Mouse (Mus musculus): ENCODE measurements around the gene App.

DNA sequence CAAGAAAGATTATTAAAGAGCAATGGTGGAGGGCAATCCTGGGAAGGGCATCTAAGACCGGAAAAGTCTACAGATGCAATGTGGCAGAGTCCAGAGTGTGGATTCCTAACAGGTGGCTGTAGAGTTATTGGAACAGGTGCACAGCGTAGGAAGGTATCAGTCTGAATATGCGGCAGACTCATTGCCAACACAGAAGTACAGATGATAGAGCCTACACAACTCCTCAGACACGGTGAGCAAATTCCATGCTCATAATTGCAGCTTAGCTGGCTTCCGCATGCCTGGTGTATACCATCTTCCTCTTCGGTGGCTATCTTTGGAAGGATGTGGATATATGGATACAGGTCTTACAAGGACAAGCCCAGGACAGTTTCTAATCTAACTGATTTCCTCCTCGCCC is 204.5 kb downstream of the App start:
- TF ChIP-seq CTCF (IDR thresholded peaks at IDR 0.05; ENCODE audit: low read depth) (no peak), EP300 (IDR thresholded peaks at IDR 0.05; ENCODE audit: low read depth) (no peak)
